Mouse (Mus musculus) left cerebral cortex, postnatal 4 days (tissue): ENCODE data around the gene Slc3a2. TPM values are rescaled to one million over a fixed set of nuclear protein-coding genes. Genes with fewer than 3 reads are reported as not detected.
A peak's percentile ranks its signal among the peaks of the same experiment; 100 is the strongest.

Experiments used
- DNase-seq: peaks from one replicate; pipeline ENCODE4 v3.0.0-alpha.2; 2022
- intact Hi-C: fragments of 180-260 bp; cut with DNase I; formaldehyde crosslinking; loops from one replicate; pipeline ENCODE4 v1.15.1; 2025
- total RNA-seq, 2 experiments: library from RNA; stranded (reverse); gene quantifications; 2 replicates each; pipeline ENCODE4 v1.2.3; 2021

Slc3a2 gene
- total RNA-seq, result 100 to 1,000 TPM; 166 to 179 TPM

- intact Hi-C loops, result no loop called here
- DNase-seq, result peak; percentile 98
Measured at GRCm38 (mm10) chr19:8722907-8723573, at the start of gene Slc3a2. Gene Slc3a2 (minus strand): TSS chr19:8723369.

GRCm38 (mm10) chr19:8770567-8771270 is 47.5 kb upstream of the Slc3a2 start, which contains the start of gene Tmem223:
Gene Tmem223 (plus strand): TSS chr19:8770996.
- DNase-seq, result peak; percentile 84
- intact Hi-C loops, result no loop called here

GRCm38 (mm10) chr19:8765562-8765961 is 42.4 kb upstream of the Slc3a2 start:
- DNase-seq, result no peak
- intact Hi-C loops, result no loop called here

GRCm38 (mm10) chr19:8763276-8763675 is 40.1 kb upstream of the Slc3a2 start:
- no peak for DNase-seq
- intact Hi-C loops, result no loop called here

GRCm38 (mm10) chr19:8760757-8761156 is 37.6 kb upstream of the Slc3a2 start:
- DNase-seq, result no peak
- intact Hi-C loops, result no loop called here

GRCm38 (mm10) chr19:8758899-8759298 is 35.7 kb upstream of the Slc3a2 start:
- DNase-seq, result no peak
- intact Hi-C loops, result loop anchor here (10.0 kb wide), 1 partner anchor 66 kb away; the partner anchor contains the start of genes AC129217.1 and Hnrnpul2

- intact Hi-C loops, result loop anchor here (10.0 kb wide), 1 partner anchor 67 kb away; the partner anchor contains the start of genes AC129217.1 and Hnrnpul2
- no peak for DNase-seq
Measured at GRCm38 (mm10) chr19:8757471-8757998, 34.4 kb upstream of the Slc3a2 start.

GRCm38 (mm10) chr19:8756635-8757387 is 33.6 kb upstream of the Slc3a2 start, which contains the start of gene Nxf1:
Gene Nxf1 (plus strand): TSS chr19:8757073.
- intact Hi-C loops, result loop anchor here (10.0 kb wide), 1 partner anchor 68 kb away; the partner anchor contains the start of genes AC129217.1 and Hnrnpul2
- DNase-seq, result peak; percentile 95

- intact Hi-C loops, result loop anchor here (10.0 kb wide), 1 partner anchor 69 kb away; the partner anchor contains the start of genes AC129217.1 and Hnrnpul2
- no peak for DNase-seq
Measured at GRCm38 (mm10) chr19:8755652-8756051, 32.5 kb upstream of the Slc3a2 start.

GRCm38 (mm10) chr19:8747368-8747767 is 24.2 kb upstream of the Slc3a2 start:
- no peak for DNase-seq
- intact Hi-C loops, result no loop called here

- intact Hi-C loops, result no loop called here
Measured at GRCm38 (mm10) chr19:8745382-8745781, 22.2 kb upstream of the Slc3a2 start.

GRCm38 (mm10) chr19:8742176-8742575 is 19.0 kb upstream of the Slc3a2 start:
- no peak for DNase-seq
- intact Hi-C loops, result no loop called here

More at GRCm38 (mm10) chr19:8745382-8745781, 22.2 kb upstream of the Slc3a2 start:
- DNase-seq, result no peak

- DNase-seq, result peak; percentile 96
- intact Hi-C loops, result no loop called here
Measured at GRCm38 (mm10) chr19:8741243-8741869, 18.2 kb upstream of the Slc3a2 start, which contains the start of gene Stx5a. Gene Stx5a (plus strand): TSS chr19:8741413.

GRCm38 (mm10) chr19:8740603-8741002 is 17.4 kb upstream of the Slc3a2 start, which contains the start of gene 1700092M07Rik:
Gene 1700092M07Rik (plus strand): TSS chr19:8740718.
- DNase-seq, result peak; percentile 16
- intact Hi-C loops, result no loop called here

GRCm38 (mm10) chr19:8739646-8740045 is 16.5 kb upstream of the Slc3a2 start:
- no peak for DNase-seq
- intact Hi-C loops, result no loop called here

- intact Hi-C loops, result no loop called here
- no peak for DNase-seq
Measured at GRCm38 (mm10) chr19:8738911-8739310, 15.7 kb upstream of the Slc3a2 start.

- intact Hi-C loops, result no loop called here
- no peak for DNase-seq
Measured at GRCm38 (mm10) chr19:8736160-8736467, 12.9 kb upstream of the Slc3a2 start.

- intact Hi-C loops, result no loop called here
- DNase-seq, result peak; percentile 93
Measured at GRCm38 (mm10) chr19:8735389-8736159, 12.4 kb upstream of the Slc3a2 start, which contains the start of gene Wdr74. Gene Wdr74 (plus strand): TSS chr19:8735827.

GRCm38 (mm10) chr19:8734334-8734733 is 11.2 kb upstream of the Slc3a2 start:
- no peak for DNase-seq
- intact Hi-C loops, result no loop called here
